Mouse (Mus musculus): ENCODE data around the gene Foxp1. TPM values are rescaled to one million over a fixed set of nuclear protein-coding genes. Genes with fewer than 3 reads are reported as not detected.

Foxp1 gene
- polyA plus RNA-seq (2014; fragmentation: Illumina TruSeq; extraction: RNeasy Lipid Tissue Mini Kit (QIAGEN cat#74804)) = 61.4 TPM

GRCm38 (mm10) chr6:99522359-99523108 is at the start of gene Foxp1:
Gene Foxp1 (minus strand): TSS chr6:99522721.

Other genes starting within 250 kb of the Foxp1 start
- 82.3 TPM for gene Eif4e3, start 144.1 kb upstream of the Foxp1 start, polyA plus RNA-seq (2014; fragmentation: Illumina TruSeq; extraction: RNeasy Lipid Tissue Mini Kit (QIAGEN cat#74804))
- 0.17 TPM for gene Gm20696, start 144.1 kb upstream of the Foxp1 start, polyA plus RNA-seq (2014; fragmentation: Illumina TruSeq; extraction: RNeasy Lipid Tissue Mini Kit (QIAGEN cat#74804))
- 25.1 TPM for gene Gpr27, start 170.0 kb upstream of the Foxp1 start, polyA plus RNA-seq (2014; fragmentation: Illumina TruSeq; extraction: RNeasy Lipid Tissue Mini Kit (QIAGEN cat#74804))
- 1.4 TPM for gene Prok2, start 203.7 kb upstream of the Foxp1 start, polyA plus RNA-seq (2014; fragmentation: Illumina TruSeq; extraction: RNeasy Lipid Tissue Mini Kit (QIAGEN cat#74804))